Mouse (Mus musculus): ENCODE measurements at regions not wholly inside any gene's neighbourhood (a gene's known extent, or its start where the extent isn't known, plus 50 kb on each side); places are given as distances from the start of the nearest gene placed in this dataset.

DNA sequence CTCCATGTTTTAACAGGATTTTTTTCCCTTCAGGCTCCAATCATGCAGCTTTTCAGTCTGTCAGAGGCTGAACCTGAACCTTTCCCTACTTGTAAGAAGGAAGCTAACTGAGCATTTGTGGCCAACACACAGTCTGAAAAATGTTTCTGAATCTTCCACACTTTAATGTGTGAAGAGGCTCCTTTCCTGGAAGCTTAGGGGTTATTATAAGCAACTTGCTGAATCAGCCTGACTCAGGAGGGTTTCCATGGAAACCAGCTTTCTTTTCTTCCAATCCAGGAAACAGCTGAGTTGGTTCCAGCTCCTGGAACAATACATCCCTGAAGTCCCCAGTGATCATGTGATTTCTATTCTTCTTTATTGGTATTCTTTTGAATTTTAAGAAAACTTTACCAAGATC is 297.5 kb upstream of the Pex5l start:
- TF ChIP-seq CTCF (IDR thresholded peaks at IDR 0.05; ENCODE audit: low read depth, low read length) (no peak), POLR2A (IDR thresholded peaks at IDR 0.05; ENCODE audit: borderline replicate concordance, low read depth, low read length) (no peak)
